Mouse (Mus musculus) left cerebral cortex, adult 11 months (tissue): ENCODE data around the gene Ptdss2.

Source experiments
- DNase-seq: peaks from one replicate; pipeline ENCODE4 v3.0.0; 2022; ENCODE audit warnings: low spot score

The Ptdss2 gene

DNA sequence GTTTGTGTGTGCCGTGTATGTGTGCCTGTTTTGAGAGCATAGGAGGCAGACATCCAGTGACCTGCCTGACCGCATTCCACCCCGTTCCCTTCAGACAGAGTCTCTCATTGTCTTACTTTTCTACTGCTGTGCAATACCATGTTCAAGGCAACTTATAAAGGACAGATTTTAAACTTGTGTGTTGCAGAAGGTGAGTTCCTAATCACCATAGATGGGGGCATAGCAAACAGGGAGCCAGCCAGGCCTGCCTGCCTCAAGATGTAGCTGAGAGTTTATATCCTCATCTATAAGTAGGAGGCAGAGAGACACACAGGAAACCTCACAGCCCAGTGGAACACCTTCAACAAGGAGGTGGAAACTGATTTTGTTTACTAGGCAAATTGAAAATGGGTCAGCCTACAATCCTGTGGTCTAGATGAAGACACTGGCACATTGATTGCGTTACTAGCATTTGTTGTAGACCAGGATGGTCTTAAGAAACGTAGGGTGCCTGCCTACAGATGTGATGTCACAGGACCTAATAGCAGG, 51.2 kb downstream of the Ptdss2 start:
- DNase-seq: no peak

DNA sequence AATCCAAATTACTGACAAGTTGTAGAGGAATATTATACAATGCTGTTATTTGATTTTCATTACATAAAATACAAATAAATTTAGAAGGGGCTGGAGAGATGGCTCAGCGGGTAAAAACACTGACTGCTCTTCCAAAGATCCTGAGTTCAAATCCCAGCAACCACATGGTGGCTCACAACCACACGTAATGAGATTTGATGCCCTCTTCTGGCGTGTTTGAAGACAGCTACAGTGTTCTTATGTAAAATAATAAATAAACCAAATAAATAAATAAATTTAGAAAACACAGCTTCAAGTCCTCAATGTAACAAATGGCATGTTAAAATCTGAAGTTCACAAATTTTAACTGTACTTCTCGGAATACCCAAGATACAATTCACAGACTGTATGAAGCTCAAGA, 52.9 kb downstream of the Ptdss2 start:
- DNase-seq: no peak

DNA sequence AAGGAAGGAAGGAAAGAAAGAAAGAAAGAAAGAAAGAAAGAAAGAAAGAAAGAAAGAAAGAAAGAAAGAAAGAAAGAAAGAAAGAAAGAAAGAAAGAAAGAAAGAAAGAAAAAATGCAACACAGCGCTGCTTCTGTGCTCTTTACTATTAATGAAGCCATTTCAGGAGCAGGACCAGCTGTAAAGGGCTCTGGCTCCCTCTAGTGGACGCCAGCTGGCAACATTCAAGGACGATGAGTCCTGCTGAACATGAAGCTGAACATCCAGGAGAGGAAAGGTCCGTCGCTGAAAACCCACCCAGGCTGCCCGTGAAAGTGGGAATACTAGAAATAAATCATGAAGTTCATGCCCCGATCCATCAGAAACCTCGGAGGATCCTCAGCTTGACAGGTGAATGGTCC, 54.0 kb downstream of the Ptdss2 start:
- DNase-seq: peak; percentile 81

DNA sequence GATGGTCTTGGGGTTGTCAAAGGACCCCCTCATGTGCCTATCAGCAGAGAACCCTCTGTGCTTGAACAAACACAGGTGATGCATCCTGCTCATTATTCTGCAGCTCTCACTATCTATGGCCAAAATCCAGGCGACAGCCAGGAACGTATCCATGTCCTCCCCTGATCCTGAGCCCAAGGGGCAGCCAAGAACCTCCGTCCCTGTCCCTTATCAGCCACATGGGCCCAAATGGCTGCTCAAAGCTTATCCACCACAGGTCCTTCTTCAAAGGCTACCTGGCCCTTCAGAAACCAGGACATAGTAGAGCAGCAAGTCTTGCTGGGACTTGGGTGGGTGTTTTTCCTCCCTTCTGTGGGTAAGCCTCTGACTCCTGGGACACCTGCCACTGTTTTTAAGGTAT, 66.0 kb downstream of the Ptdss2 start:
- DNase-seq: no peak

DNA sequence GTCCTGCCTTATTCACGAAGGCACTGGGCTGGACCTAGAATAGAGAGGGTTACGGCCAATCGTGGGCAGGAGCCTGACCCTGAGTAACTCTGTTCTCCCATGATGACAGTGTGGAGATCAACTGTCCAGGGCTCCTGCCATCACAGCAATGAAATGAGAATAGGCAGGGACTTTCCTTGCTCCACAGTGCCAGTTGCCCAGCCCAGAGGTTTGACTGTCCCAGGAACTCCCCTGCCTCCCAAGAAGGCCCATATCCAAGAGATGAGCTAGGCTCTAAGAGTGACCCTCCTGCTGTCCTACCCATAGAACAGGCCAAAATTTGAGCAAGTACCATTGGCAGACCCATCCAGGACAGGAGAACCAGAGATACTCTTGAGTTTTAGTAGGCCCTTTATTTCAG, 66.6 kb downstream of the Ptdss2 start:
- DNase-seq: no peak

DNA sequence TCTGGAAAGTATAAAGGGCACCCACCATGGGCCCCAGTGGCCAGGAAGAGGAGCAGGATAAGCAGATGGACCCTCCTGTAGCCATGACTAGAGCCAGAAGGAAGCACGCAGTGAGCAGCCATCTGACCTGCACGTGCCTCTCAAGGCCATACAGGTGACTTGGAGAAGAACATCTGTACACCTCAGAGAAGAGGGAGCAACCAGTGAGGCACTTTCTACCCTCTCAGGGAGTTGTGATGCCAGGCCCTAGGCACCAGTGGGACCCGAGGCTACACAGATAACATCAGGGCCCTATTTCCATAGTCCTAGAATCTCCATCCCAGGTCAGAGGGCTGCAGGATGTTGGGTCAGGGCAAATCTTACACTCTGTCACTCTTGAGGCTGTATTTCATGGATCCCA, 68.0 kb downstream of the Ptdss2 start:
- no peak for DNase-seq

DNA sequence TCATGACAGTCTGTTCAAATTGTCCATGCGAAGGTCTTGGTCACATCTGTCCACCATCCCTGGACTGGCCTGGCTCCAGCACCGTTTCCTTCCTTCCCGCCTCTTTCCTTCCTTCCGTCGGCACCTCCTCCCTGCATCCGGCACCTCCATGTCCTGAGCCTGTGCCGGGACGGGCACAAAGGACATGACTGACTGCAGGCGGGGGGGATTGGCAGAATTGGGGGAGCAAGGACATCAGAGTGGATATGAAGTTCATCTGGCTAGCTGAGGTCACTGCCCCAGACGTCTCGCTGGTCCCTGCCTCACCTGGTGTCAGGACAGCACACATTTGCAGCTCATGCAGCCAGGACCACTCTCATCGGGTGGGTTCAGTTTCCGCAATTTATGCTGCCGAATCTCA, 68.9 kb downstream of the Ptdss2 start:
- no peak for DNase-seq

DNA sequence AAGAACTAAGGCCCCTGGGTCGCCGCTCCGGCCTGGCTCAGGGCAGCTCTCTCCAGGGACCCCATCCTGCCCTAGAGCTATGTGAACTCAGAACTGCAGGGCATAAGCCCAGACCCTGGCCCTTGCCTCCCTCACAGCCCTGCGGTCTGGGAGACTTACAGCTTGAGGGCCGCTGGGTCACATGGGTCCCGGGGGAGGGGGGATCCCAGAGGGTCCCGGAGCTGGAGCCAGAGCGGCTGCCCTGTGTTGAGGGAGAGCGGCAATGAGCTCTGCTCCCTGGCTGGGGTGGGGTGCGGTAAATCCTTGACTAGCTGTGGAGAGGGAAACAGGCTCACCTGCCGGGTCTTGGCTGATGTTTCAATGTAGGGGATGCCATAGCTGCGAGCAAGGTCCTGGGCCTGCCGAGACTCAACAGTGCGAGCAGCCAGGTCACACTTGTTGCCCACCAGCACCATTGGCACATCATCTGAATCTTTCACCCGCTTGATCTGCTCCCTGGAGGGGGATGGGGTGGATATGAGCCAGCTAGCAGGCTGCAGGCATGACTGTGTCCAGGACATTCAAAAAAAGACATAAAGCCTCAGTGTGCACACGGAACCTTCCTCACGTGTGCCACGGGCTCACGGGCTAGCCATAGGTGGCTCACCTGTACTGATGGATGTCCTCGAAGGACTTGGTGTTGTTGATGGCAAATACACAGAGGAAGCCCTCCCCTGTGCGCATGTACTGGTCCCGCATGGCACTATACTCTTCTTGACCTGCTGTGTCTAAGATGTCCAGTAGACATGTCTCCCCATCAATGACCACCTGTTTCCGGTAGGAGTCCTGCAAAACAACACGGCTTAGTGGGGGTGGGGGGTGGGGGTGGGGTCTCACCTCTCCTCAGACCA, 69.9 kb downstream of the Ptdss2 start:
- no peak for DNase-seq

DNA sequence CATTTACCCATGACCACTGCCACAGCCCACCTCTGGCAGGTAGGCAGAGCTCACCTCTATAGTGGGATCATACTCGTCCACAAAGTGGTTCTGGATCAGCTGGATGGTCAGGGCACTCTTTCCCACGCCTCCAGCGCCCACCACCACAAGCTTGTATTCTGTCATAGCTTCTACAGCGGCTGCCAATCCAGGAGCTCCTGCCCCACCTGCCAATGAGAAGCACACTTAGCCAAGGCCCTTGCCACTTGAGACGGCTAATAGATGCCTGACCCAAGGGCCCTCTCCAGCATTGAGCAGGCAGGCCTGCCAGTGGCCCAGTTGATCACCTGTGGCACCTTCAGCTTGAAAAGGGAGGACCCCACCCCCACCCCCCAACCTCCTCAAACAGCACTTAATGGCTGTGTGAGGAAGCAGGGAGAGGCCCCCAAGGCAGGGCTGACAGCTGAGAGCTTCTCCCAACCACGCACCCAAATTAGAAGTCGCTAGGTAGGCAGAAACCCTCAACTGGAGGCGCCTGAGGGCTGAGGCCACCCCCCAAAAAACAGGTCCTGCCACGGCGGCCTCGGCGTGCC, 70.7 kb downstream of the Ptdss2 start:
- no peak for DNase-seq

DNA sequence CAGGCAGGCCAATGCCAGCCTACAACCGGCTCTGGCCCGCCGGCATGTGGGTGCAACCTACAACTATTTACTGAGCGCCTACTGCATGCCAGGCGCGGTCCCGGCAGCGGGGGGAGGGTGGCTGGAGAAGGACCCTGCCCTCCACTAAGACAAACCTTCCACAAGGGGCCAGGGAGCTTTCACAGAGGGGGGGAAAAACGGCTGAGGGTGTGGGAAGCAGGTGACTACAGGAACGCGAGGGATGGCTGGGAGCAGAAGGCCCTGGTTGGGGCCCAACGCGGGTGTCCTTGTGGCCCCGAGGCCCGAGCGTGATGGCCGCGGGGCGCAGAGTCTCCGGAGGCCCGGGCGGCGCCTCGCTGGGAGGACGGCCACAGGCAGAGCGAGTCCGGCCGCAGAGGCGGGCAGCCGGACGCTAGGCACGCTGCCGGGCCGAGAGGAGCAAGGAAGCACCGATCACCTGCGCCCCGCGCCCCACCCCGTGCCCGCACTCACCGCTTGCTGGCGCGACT, 71.2 kb downstream of the Ptdss2 start:
- DNase-seq: no peak

DNA sequence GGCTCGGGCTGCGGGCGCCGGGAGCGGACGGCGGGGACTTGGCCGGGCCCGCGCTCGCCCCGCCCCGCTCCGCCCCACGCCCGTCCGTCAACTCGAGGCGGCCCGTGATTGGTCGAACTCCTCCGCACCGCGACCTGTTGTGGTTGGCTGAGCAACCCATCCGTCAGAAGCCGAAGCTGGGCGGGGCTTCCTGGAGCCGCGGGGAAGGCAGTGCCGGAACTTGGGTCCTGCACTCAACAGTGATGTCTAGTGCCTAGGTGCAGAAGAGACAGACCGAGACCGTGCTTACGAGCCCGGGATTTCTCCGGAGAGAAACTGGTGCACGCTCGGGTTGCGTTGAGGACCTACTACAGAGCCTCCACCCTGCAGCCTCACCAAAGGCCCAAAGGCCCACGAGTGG, 71.8 kb downstream of the Ptdss2 start, which contains the start of the genes Hras and Lrrc56:
Gene Hras, minus strand, starts transcription at position 58 of the 400 bp plus-strand sequence.
Gene Lrrc56, plus strand, starts transcription at position 210 of the 400 bp plus-strand sequence.
- DNase-seq: peak; percentile 95

DNA sequence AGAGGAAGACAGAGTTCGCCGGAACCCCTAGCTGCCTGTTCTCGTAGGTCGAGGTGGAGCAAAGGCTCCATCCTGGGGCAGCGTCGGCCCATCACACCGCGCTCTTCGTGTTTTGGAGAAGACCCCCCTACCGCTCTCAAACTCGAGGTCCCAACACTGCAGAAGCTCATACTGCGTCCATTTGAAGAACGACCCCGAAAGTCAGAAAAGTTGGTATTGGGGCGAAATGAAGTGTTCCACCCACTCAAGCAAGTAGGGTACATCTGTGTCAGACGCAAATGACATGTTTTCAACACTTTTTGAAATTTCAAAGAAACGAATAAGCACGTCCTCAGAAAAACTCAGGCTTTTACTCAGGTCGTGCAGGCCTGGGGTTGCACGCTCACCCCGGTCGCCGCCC, 72.2 kb downstream of the Ptdss2 start:
- DNase-seq: no peak

DNA sequence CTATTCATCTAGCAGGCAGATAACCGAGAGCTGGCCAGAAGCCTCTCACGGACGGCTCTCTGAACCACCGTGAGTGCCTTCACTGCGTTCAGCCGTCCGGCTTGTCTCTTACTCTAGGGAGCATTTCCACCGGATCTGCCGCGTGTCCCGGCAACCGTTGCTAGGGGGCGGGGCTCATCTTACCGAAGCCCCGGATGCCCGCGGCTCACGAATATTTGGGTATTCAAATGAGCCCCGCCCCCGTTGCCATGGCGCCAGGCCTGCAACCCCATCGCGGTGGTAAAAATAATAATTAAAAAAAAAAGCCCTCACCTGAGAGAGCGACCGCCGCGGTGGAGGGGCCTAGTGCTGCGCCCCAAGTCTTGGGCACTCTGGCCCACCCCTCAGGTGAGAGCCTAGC, 72.6 kb downstream of the Ptdss2 start:
- DNase-seq: peak; percentile 77

DNA sequence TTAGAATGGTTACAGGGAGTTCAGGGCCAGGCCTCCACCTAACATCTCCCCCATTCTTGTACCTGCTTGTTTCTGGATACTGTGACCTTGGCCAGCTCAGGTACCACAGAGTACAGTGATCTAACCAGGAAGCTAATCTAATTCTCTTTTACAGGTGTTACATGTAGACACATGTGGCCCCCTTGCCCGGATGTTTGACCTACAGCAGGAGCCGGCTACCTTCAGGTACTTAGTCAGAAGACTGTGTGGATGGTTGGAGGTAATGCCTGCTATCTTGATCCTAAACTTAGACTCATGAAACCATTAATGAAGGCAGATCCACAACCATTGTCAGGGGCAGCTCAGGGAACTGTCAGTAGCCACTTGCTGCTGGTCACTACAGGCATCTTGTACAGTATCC, 73.6 kb downstream of the Ptdss2 start:
- DNase-seq: no peak

DNA sequence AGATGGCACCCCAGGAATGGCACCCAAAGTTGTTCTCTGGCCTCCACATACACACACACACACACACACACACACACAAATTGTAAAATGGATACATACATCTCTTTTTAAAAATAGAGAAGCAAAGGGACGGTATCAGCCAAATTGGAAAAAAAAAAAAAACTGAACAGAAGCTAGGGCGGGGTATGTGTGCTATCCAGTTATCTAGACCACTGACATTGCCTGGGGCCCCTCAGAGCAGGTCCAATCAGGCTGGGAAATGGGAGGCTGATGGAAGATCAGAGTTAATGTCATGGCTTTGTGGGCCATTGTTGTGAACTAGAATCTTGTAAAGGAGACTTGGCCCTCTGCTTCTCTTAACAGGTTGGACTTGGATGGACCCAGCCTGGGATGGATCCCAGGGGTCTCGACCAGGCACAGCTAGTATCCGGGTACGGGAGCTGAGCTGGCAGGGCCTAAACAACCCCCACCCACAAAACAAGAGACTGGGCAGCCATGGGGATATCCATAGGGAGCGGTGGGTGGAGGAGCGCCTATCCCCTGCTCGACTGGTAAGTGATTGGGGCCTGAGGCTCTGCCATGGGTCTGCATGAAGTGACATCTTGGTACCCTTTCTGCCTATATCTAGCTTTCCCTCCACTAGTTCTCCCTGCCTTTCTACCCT, 74.6 kb downstream of the Ptdss2 start:
- DNase-seq: no peak

DNA sequence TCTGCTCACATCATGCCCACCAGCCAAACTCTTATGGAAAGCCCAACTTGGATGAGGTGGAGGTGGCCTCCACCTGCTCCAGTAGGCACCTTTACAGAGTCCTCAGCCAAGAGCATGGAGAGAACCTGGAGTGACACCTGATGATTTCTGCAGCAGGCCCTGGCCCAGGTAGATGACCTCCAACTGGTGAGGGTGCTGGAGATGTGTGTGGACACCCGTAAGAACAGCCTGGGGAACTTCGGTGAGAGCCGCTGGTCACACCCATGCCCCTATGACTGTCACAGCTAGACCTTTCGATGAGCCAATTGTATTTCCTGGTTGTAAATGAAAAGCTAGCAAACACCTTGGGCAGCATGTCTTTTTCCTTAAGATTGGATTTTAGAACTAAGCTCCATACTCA, 75.9 kb downstream of the Ptdss2 start:
- no peak for DNase-seq

DNA sequence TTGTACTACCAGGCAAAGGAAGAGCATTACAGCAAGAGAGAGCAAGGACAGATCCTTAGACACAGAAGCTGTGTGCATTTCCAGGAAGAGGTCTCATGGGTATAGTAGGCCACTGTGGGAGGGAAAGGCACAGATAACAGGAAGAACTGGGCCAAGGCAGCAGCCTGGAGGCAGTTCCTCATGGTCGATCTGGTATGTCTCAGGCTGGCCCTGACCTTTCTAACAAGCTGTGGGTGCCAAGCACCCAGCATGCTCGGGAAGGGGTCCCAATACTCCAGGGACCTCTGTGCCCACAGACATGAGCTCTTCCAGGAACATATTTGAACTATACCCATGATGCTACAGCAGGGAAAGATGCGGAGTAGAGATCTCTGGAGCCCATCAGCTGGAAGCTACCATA, 82.4 kb downstream of the Ptdss2 start:
- no peak for DNase-seq

DNA sequence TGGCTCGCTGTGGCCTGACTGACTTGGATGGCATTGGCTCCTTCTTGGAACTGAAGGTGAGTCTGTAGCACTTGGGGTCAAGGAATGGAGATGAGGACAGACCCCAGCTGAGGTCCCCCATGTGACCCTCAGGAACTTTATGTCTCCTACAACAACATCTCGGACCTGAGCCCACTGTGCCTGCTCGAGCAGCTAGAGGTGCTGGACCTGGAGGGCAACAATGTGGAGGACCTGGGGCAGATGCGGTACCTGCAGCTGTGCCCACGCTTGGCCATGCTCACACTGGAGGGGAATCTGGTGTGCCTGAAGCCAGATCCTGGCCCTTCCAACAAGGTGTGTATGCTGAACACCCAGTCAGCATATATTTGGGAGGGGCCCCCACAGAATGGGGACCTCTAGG, 83.3 kb downstream of the Ptdss2 start:
- DNase-seq: no peak

DNA sequence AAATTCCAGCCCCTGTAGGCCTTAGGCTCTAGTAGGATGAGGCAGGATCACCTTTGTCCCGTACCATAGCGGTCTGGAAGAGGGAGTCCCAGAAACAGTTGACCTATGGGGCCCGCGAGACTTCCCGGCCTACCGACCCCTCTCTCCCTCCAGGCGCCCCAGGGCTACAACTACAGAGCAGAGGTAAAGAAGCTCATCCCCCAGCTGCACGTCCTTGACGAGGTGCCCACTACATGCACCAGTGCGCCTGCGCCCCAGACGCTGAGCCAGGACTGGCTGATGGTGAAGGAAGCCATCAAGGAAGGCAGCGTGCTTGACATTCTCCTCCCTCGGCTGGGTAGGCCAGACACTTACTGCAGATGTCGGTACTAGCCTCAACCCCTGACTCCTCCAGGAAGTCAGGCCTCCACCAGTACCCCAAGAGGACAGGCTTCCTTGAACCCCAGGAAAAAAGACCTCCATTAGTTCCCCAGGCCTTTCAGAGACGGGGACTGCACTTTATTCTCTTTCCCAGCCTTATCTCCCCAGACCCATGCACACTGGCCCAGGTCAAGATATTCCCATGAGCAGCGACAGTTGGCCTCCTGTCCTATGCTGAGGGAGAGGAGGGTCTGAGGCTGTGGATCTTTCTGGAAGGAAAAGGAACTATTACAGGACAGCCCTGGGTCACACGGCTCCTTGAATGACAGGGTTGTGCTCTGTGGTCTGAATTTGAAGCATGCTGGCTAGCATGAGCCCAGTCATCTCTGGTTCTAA, 84.2 kb downstream of the Ptdss2 start:
- no peak for DNase-seq
